Mouse (Mus musculus) adrenal gland, adult 2 months (tissue): ENCODE data around the gene Eml3. TPM values are rescaled to one million over a fixed set of nuclear protein-coding genes. Genes with fewer than 3 reads are reported as not detected.
"Not testable (repeated sequence)": the region's sequence is repeated elsewhere in the genome, so short reads cannot be mapped to it uniquely, and the experiment has no call there.

ENCODE experiments used
- DNase-seq: peaks from one replicate; pipeline ENCODE4 v3.0.0; 2021
- polyA plus RNA-seq: library from polyadenylated mRNA; depleted of rRNA; stranded (reverse); fragments of >200 nt; gene quantifications from 2 replicates; pipeline ENCODE4 v1.2.3, GENCODE M21; 2012
- total RNA-seq, 2 experiments: library from RNA; stranded (reverse); gene quantifications; 2 replicates each; pipeline ENCODE4 v1.2.3; 2021

The Eml3 gene
- total and polyA plus RNA-seq, 3 experiments = 39.7 to 80.7 (median 51.0) TPM

DNA sequence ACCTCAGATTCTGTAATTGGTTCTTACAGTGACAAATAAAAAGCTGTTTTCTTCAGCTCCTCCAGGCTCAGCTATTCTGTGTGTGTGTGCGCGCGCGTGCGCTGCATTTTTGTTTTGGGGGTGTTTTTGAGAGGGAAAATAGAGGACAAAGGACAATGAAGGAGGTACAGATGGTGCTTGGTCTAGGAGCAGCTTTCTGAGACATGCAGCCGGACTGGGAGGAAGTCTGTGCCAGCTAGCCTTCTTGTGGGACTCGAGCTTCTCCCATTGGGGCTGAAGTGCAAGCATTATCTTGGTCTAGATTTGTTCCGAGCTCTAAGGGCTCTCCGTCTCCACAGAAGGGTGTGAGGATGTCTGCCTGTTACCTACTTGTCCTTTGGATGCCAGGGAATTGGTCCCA is 22.9 kb downstream of the Eml3 start:
- DNase-seq = no peak

DNA sequence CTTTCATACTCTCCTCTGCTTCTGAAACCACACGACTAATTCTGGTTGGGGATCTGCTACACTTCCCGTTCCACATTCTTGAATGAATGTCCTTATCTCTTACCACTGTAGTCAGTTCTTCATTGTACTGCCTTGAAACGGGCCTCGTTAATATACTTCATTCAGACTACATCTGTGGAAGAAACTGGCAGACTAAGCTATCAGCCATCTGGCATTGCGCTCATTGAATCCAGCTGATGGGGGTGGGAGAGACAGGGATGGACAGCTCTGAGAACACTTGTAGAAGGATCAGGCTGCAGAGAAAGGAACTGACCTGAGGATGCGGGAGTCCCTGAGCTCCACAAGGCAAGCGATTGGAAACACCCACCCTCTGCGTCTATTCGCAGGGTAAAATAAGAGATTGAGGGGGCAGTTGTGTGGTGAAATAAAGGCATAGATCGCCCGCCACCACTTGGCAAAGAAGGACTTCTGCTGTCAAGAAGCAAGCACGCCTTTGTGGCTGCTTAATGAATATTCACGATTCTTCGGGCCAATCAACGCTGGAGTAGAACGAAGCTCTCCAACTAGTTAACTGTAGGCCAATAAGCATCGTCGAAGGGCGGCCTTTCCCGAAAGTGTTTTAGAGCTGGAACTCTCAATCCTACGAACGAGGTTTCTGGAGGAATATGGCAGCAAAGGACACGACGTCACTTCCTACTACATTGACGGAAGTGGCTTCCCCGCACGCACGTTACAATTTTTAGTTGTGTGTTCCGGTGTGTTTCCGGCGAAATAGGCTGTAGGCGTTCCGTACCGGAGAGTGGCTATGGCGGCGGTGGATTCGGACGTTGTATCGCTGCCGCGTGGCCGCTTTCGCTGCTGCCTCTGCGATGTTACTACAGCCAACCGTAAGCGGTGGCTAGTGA is 24.0 kb downstream of the Eml3 start, which contains the start of gene Tut1:
TSS of gene Tut1 (plus strand) at position 713 of the 905 bp plus-strand sequence.
- DNase-seq = peak; percentile 93

GRCm38 (mm10) chr19:8954171-8954570 is 24.8 kb downstream of the Eml3 start:
- DNase-seq = no peak

GRCm38 (mm10) chr19:8962256-8962655 is 32.9 kb downstream of the Eml3 start:
- no peak for DNase-seq

DNA sequence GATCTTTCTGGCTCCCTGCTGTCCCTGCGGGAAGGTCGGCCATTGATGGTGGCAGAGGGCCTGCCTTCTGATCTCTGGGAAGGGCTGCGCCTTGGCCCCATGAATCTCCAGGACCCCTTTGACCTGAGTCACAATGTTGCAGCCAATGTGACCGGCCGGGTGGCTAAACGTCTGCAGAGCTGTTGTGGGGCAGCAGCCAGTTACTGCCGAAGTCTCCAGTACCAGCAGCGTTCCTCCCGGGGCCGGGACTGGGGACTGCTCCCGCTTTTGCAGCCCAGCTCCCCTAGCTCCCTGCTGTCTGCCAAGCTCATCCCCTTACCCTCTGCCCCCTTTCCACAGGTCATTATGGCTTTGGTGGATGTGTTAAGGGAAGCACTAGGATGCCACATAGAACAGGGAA is 35.7 kb downstream of the Eml3 start:
- DNase-seq = no peak

DNA sequence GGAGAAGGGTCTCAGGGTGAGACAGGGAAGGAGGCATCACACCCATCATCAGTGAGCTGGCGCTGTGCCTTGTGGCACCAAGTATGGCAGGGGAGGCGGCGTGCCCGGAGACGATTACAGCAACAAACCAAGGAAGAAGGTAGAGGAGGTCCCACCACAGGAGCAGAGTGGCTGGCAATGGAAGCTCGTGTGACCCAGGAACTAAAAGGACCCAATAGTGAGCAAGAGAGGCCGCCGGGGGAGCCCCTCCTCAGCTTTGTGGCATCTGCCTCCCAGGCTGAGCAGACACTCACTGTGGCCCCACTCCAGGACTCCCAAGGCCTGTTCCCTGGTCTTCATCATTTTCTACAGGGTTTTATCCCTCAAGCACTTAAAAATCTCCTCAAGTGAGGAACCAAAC is 36.4 kb downstream of the Eml3 start:
- DNase-seq = peak; percentile 31

GRCm38 (mm10) chr19:8966198-8966589 is 36.8 kb downstream of the Eml3 start:
- no peak for DNase-seq

- peak; percentile 100 for DNase-seq
These were observed 37.4 kb downstream of the Eml3 start, which contains the start of gene Eef1g for GRCm38 (mm10) chr19:8966590-8967372. Gene Eef1g, plus strand, starts transcription at chr19:8967041.

DNA sequence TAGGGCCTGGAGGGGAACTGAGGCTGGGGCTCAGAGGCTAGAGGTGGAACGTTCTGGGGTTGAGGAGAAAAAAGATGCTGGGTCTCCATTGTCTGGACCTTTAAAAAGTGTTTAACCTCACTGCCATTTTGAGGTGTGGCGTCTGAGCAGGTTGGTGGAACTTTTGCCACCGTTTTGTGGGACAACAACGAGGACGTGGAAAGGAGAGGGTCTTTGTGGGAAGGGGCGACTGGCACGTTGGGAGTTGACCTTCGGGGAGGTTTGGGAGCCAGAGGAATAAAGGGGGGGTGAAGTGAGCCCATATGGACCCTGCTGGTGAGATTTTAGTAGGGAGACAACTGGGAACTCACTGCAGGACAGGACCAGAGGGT is 38.0 kb downstream of the Eml3 start:
- no peak for DNase-seq

GRCm38 (mm10) chr19:8967893-8968292 is 38.5 kb downstream of the Eml3 start:
- no peak for DNase-seq

GRCm38 (mm10) chr19:8972491-8972890 is 43.1 kb downstream of the Eml3 start:
- DNase-seq = not testable (repeated sequence)

DNA sequence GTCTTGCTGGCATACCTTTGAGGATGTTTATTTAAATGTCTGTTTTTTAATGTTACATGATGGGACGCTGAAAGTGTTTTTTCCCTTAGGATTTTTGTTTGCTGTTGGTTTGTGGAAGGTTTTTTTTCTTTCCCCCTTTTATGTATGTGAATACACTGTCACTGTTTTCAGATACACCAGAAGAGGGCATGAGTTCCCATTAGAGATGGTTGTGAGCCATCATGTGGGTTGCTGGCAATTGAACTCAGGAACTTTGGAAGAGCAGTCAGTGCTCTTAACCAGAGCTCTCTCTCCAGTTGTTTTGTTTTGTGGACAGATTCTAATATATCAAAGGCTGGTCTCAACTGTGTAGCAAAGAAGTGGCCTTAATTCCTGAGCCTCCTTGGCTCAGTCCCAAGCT is 45.3 kb downstream of the Eml3 start:
- no peak for DNase-seq

DNA sequence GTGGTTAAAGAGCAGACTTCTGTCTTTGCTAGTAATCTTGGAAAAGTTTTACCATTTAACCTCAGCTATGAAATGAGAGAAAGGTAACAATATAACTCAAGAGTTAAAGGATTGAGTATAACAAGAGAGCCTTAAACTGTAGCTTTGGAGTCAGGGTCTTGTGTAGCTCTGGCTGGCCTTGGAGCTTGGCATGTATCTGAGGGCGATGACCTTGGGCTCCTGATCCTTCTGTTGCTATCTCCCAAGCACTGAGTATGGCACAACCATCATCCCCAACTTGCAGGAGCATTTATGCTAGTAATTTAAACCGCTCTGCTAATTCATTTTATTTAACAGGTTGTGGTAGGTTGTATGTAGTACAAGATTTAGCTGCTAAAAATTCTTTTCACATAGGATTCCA is 46.1 kb downstream of the Eml3 start:
- peak; percentile 56 for DNase-seq

GRCm38 (mm10) chr19:8976535-8976934 is 47.2 kb downstream of the Eml3 start:
- DNase-seq = peak; percentile 54

GRCm38 (mm10) chr19:8980771-8981170 is 51.4 kb downstream of the Eml3 start:
- peak; percentile 44 for DNase-seq

DNA sequence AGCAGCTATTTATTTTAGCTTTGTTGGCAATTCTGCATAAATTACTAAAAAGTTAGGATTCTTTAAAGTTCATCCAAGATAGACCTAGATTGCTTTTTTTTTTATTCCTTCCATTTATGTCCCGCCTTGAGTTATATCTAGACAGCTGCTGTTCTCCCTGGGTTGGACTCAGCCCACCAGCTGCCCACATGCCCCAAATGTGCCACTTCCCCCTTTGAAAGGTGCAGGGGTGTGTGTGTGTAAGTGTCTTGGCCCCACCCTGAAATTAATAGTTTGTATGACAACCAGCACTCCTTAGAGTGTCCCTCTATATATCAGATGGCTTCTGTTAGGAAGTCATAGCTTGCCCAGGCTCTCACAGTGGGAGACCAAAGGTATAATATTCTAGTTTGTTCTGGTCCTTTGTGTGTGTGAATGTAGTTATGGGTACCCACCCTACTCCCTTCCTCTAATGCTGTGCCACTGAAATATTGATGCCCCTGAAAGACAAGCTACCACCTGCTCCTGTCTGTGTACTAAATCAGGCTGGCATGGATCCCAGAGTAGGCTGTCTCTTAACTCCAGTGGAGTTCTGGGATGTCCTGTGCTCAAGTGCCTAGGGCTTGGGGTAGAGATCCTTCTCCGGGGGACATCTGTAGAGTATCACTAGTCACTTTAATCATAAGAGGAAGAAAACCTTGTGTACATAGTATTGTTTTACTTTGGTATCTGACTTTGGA is 52.3 kb downstream of the Eml3 start:
- no peak for DNase-seq

DNA sequence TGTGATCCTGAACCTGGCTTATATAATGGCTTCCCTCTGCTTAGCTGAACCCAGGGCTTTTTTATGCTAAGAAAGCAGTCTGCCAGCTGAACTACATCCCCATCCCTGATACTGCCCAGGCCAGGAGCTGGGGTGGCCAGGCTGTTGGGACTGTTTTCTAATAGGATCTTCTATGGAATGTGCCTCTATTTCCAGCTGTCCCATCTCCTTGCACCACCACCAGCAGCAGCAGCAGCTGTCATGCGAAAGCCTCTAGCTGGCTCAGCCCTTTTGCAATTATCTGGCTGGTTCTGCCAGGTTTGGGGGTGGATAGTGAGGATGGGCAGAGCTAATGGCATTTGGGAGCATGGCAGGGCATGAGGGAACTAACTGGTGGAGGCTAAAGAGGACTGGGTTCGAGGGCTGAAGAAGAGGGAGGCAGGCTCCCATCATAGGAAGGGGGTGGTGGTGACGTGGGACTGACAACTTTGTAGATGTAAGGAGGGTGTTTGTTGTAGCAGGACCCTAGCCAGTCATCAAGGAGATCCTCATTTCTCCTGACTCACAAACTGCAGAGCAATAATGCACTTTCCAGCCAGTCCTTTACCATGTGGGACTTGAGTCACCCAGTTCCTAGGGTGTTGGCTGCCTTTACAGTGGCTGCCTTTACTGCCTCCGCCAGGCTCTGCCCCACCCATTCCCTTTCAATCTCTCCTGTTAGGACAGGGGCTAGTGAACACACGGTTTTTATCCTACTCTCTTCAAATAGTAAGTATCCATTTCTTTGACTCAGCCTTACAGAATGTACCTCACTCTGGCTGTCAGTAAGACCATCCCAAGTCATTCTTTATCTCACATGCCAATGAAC is 53.2 kb downstream of the Eml3 start:
- DNase-seq = peak; percentile 38

DNA sequence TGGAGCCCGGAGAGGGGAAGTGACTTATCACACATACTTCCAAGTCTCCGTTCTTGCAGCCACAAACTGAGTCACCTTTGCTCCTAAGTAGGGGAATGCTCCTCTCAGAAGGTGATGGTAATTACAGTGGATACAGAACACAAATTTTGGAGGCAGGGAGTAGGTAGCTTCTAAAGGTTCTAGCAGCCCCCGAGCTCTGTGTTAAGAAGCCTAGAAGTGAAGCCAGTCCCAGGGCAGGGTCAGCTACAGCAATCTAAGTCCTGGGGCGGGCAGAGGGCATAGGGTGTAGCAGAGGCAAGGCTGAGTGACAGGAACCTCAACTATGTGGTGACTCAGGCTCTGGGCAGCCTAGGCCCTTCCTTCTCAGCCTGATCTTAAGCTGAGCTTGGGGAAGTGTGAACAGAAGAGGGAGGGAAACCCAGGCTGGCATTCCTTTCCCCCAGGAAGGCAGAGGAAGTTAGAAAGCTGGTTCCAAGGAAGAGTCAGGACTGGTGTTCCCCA is 53.8 kb downstream of the Eml3 start:
- DNase-seq = peak; percentile 80

DNA sequence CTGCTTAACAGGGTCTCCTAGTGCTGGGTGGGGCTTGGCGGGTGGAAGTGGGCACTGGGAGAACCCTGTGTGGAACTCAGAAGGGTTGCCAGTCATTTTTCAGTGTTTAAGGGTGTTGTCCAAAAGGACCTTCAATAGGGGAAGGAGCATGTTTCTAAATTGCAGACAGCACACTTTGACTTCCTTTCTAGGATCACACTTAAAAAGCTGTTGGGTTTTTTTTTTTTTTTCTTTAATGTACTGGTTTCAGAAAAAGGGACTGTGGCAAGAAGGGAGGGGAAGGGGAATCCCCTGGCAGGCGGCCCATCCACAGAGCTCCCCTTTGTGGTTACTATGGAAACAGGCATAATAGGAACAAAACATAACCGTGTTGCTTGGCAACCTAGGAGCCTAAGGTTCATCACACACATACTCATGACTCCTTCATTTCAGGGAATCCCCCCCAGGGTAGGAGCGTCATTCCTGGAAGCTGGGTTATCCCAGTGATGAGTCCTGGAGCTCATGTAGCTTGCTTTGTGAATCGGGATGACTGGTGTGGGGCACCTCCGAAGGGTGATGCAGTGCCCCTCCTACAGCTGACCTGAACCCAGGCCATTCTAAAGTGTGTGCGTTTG is 55.0 kb downstream of the Eml3 start:
- DNase-seq = peak; percentile 63

- no peak for DNase-seq
These were observed 56.5 kb downstream of the Eml3 start for GRCm38 (mm10) chr19:8985891-8986290.

GRCm38 (mm10) chr19:8987816-8988215 is 58.5 kb downstream of the Eml3 start:
- no peak for DNase-seq
